Mouse (Mus musculus) CH12.LX (cell line): Measurements from ENCODE around the gene Stt3a. TPM values are rescaled to one million over a fixed set of nuclear protein-coding genes. Genes with fewer than 3 reads are reported as not detected.

Experiments used
- DNase-seq: peaks from one replicate; pipeline ENCODE4 v3.0.0-alpha.2; 2013; ENCODE audit errors: extremely low read depth
- H3K27ac ChIP-seq: 2 replicates; pipeline ENCODE4 v1.5.1; 2012; ENCODE audit warnings: low read depth, mild to moderate bottlenecking, control low read depth, moderate library complexity; ENCODE audit not compliant: insufficient read depth
- H3K27me3 ChIP-seq: replicated peaks from 2 replicates; pipeline ENCODE3; 2012; ENCODE audit warnings: inconsistent platforms
- H3K36me3 ChIP-seq, 2 experiments: replicated peaks in 1 of 2; 2 replicates each; pipeline versions ENCODE3 to v1.6.1; 2012; ENCODE audit warnings: inconsistent platforms in 1 of 2, low read length in 1 of 2, mild to moderate bottlenecking in 1 of 2, mixed read lengths in 1 of 2, moderate library complexity in 1 of 2; ENCODE audit not compliant: control insufficient read depth in 1 of 2, insufficient read depth in 1 of 2
- H3K4me1 ChIP-seq, 2 experiments: 2 replicates each; pipeline ENCODE4 v1.6.1; 2012; ENCODE audit warnings: inconsistent platforms in 1 of 2, moderate library complexity in 1 of 2; ENCODE audit not compliant: insufficient read depth in 2 of 2, control insufficient read depth in 1 of 2
- H3K4me2 ChIP-seq: 2 replicates; pipeline ENCODE4 v1.6.1; 2012; ENCODE audit warnings: low read depth, mild to moderate bottlenecking, control low read depth; ENCODE audit not compliant: poor library complexity, insufficient read depth, severe bottlenecking
- H3K4me3 ChIP-seq, 3 experiments: fragments of 150-350 bp in 1 of 3; sonication (generic) in 1 of 3; replicated peaks in 1 of 3; 2 replicates each; pipeline versions ENCODE3 to v1.5.1; 2011 to 2012; ENCODE audit warnings: low read depth in 2 of 3, low read length in 2 of 3, mild to moderate bottlenecking in 2 of 3, moderate library complexity in 2 of 3, control low read depth in 1 of 3, improper control_type of control experiment in 1 of 3, inconsistent platforms in 1 of 3, mixed read lengths in 1 of 3; ENCODE audit not compliant: poor library complexity in 1 of 3
- H3K79me2 ChIP-seq: replicated peaks from 2 replicates; pipeline ENCODE4 v1.6.1; 2012; ENCODE audit warnings: mild to moderate bottlenecking, moderate library complexity; ENCODE audit not compliant: control insufficient read depth, poor library complexity, insufficient read depth, severe bottlenecking; ENCODE audit errors: extremely low read depth
- H3K9ac ChIP-seq: 2 replicates; pipeline ENCODE4 v1.6.1; 2012; ENCODE audit warnings: low read depth, mild to moderate bottlenecking, control low read depth, moderate library complexity; ENCODE audit not compliant: insufficient read depth
- H3K9me3 ChIP-seq: replicated peaks from 2 replicates; pipeline ENCODE3; 2012; ENCODE audit warnings: low read length, inconsistent platforms, mixed read lengths
- CHD1 ChIP-seq: IDR thresholded peaks from 2 replicates; pipeline ENCODE4 v1.6.1; 2012; ENCODE audit warnings: low read depth, low read length, improper control_type of control experiment, inconsistent platforms
- CHD2 ChIP-seq: IDR thresholded peaks from 2 replicates; pipeline ENCODE4 v1.6.1; 2011; ENCODE audit warnings: low read length, improper control_type of control experiment
- E2F4 ChIP-seq: IDR thresholded peaks from 2 replicates; pipeline ENCODE4 v1.6.1; 2011; ENCODE audit warnings: low read depth, low read length, improper control_type of control experiment; ENCODE audit not compliant: insufficient replicate concordance
- EP300 ChIP-seq: IDR thresholded peaks from 2 replicates; pipeline ENCODE4 v1.6.1; 2011; ENCODE audit warnings: low read length, improper control_type of control experiment
- GABPA ChIP-seq: IDR thresholded peaks from 2 replicates; pipeline ENCODE4 v1.6.1; 2012; ENCODE audit warnings: low read depth, low read length, improper control_type of control experiment, inconsistent platforms; ENCODE audit not compliant: insufficient replicate concordance
- JUN ChIP-seq: IDR thresholded peaks from 2 replicates; pipeline ENCODE4 v1.6.1; 2011; ENCODE audit warnings: low read depth, mild to moderate bottlenecking, low read length, improper control_type of control experiment, moderate library complexity; ENCODE audit not compliant: insufficient read depth
- KAT2A ChIP-seq: IDR thresholded peaks from 2 replicates; pipeline ENCODE4 v1.6.1; 2012; ENCODE audit warnings: low read length, improper control_type of control experiment, inconsistent platforms; ENCODE audit not compliant: insufficient replicate concordance
- MAFK ChIP-seq: IDR thresholded peaks from 2 replicates; pipeline ENCODE4 v1.6.1; 2011; ENCODE audit warnings: low read length, improper control_type of control experiment; ENCODE audit not compliant: insufficient replicate concordance
- MAX ChIP-seq: IDR thresholded peaks from 2 replicates; pipeline ENCODE4 v1.6.1; 2011; ENCODE audit warnings: low read length, improper control_type of control experiment
- MAZ ChIP-seq: IDR thresholded peaks from 2 replicates; pipeline ENCODE4 v1.6.1; 2012; ENCODE audit warnings: low read depth, mild to moderate bottlenecking, inconsistent platforms, low read length, improper control_type of control experiment, moderate library complexity
- MEF2A ChIP-seq: IDR thresholded peaks from 2 replicates; pipeline ENCODE4 v1.6.1; 2014; ENCODE audit warnings: low read depth, mild to moderate bottlenecking, inconsistent platforms, low read length, improper control_type of control experiment, borderline replicate concordance
- MXI1 ChIP-seq: IDR thresholded peaks from 2 replicates; pipeline ENCODE4 v1.6.1; 2011; ENCODE audit warnings: mild to moderate bottlenecking, low read depth, low read length, improper control_type of control experiment
- MYC ChIP-seq: IDR thresholded peaks from 2 replicates; pipeline ENCODE4 v1.6.1; 2011; ENCODE audit warnings: low read depth, mild to moderate bottlenecking, improper control_type of control experiment, low read length
- NELFE ChIP-seq: IDR thresholded peaks from 2 replicates; pipeline ENCODE4 v1.6.1; 2011; ENCODE audit warnings: low read depth, low read length, improper control_type of control experiment
- POLR2A ChIP-seq: IDR thresholded peaks from 2 replicates; pipeline ENCODE4 v1.6.1; 2011; ENCODE audit warnings: low read depth, mild to moderate bottlenecking, improper control_type of control experiment, low read length
- RAD21 ChIP-seq: IDR thresholded peaks from 2 replicates; pipeline ENCODE4 v1.6.1; 2011; ENCODE audit warnings: low read depth, mild to moderate bottlenecking, low read length, improper control_type of control experiment, moderate library complexity
- RCOR1 ChIP-seq: conservative IDR thresholded peaks from 2 replicates; pipeline ENCODE4 v1.6.1; 2012; ENCODE audit warnings: low read depth, mild to moderate bottlenecking, inconsistent platforms, low read length, improper control_type of control experiment
- SMC3 ChIP-seq: IDR thresholded peaks from 2 replicates; pipeline ENCODE4 v1.6.1; 2011; ENCODE audit warnings: low read depth, low read length, improper control_type of control experiment
- TBP ChIP-seq: conservative IDR thresholded peaks from 2 replicates; pipeline ENCODE4 v1.6.1; 2011; ENCODE audit warnings: low read depth, low read length, improper control_type of control experiment
- TCF12 ChIP-seq: IDR thresholded peaks from 2 replicates; pipeline ENCODE4 v1.6.1; 2014; ENCODE audit warnings: low read depth, mild to moderate bottlenecking, inconsistent platforms, low read length, improper control_type of control experiment
- UBTF ChIP-seq: IDR thresholded peaks from 2 replicates; pipeline ENCODE4 v1.6.1; 2012; ENCODE audit warnings: low read depth, mild to moderate bottlenecking, inconsistent platforms, low read length, improper control_type of control experiment, moderate library complexity
- USF2 ChIP-seq: conservative IDR thresholded peaks from 2 replicates; pipeline ENCODE4 v1.6.1; 2011; ENCODE audit warnings: low read depth, low read length, improper control_type of control experiment
- ZKSCAN1 ChIP-seq: IDR thresholded peaks from 2 replicates; pipeline ENCODE4 v1.6.1; 2012; ENCODE audit warnings: low read depth, inconsistent platforms, low read length, improper control_type of control experiment, borderline replicate concordance
- ZMIZ1 ChIP-seq: IDR thresholded peaks from 2 replicates; pipeline ENCODE4 v1.6.1; 2012; ENCODE audit warnings: low read depth, mild to moderate bottlenecking, inconsistent platforms, low read length, improper control_type of control experiment
- dilution Hi-C: fragments of 300-500 bp; cut with MboI; formaldehyde crosslinking; loops from 2 replicates; pipeline ENCODE4 v1.14.3; 2020; ENCODE audit warnings: low sequenced_read_pairs; ENCODE audit not compliant: extremely low pct_unique_long_range_greater_than_20kb, extremely low pct_ligation_motif_present
- in situ Hi-C: fragments of 300-500 bp; cut with MboI; formaldehyde crosslinking; loops from 3 replicates; pipeline ENCODE4 v1.14.3; 2019; ENCODE audit warnings: low sequenced_read_pairs, low pct_ligation_motif_present, low pct_unique_long_range_greater_than_20kb, mixed read lengths
- polyA plus RNA-seq: library from polyadenylated mRNA; unstranded; fragments of >175 nt; gene quantifications from 2 replicates; pipeline ENCODE4 v1.2.1, GENCODE M21; 2012; ENCODE audit warnings: low read depth; ENCODE audit not compliant: insufficient read length
- total RNA-seq, 2 experiments: library from RNA; depleted of rRNA; stranded (reverse); fragments of 300-350 nt in 1 of 2; fragments of >200 nt in 1 of 2; gene quantifications; 2 replicates each; pipeline ENCODE4 v1.2.3; 2012 to 2014

The Stt3a gene
- total and polyA plus RNA-seq, 3 experiments, result 280 to 559 (median 395) TPM

- Histone ChIP-seq H3K4me3 (peak overlapping the region in 2 of 3 experiments; percentile 96 to 100), H3K27me3 (no peaks in the 10 kb centered on the region), H3K36me3 (peaks cover 4 to 9% of the 10 kb centered on the region in 2 experiments), H3K9me3 (no peaks in the 10 kb centered on the region), H3K4me2 (peak overlapping the region; percentile 77), H3K79me2 (peaks cover 30% of the 10 kb centered on the region), H3K4me1 (peaks cover 0 to 17% of the 10 kb centered on the region in 2 experiments; a peak in 2 of 4 replicates), H3K9ac (peak overlapping the region; percentile 97), H3K27ac (no peak overlapping the region)
- in situ Hi-C loops, result no loop called here
- TF ChIP-seq ZKSCAN1 (no peak), USF2 (no peak), JUN (no peak), MYC (no peak), GABPA (no peak), MXI1 (no peak), NELFE (no peak), MAFK (no peak), EP300 (no peak), TCF12 (no peak), CHD2 (no peak), RAD21 (no peak), MAZ (no peak), E2F4 (no peak), SMC3 (no peak), KAT2A (no peak), POLR2A (no peak), MAX (no peak), UBTF (no peak), MEF2A (no peak)
- peak; percentile 12 for DNase-seq
- dilution Hi-C loops, result no loop called here
Measured at GRCm38 (mm10) chr9:36769048-36769413, 1.6 kb upstream of the Stt3a start.

GRCm38 (mm10) chr9:36768156-36769047 lies 923 bp upstream of the Stt3a start:
- H3K9me3 ChIP-seq, result no peaks in the 10 kb centered on the region
- TF ChIP-seq RCOR1, result 0 out of 2 replicates have a peak, but pooled peaks have one; percentile 48
- TF ChIP-seq TBP, result 0 out of 2 replicates have a peak, but pooled peaks have one; percentile 23
- peak; percentile 4; the same call in 1 of the 2 replicates for TF ChIP-seq EP300
- TF ChIP-seq CHD1, result peak; percentile 82; the same call in 1 of the 2 replicates
- TF ChIP-seq JUN, result no peak
- TF ChIP-seq MAZ, result 0 out of 2 replicates have a peak, but pooled peaks have one; percentile 17
- no peak; the same call in 1 of the 2 replicates for TF ChIP-seq ZMIZ1
- peak overlapping the region; percentile 97 for H3K9ac ChIP-seq
- H3K27ac ChIP-seq, result peak overlapping the region; percentile 57
- peak overlapping the region; percentile 77 for H3K4me2 ChIP-seq
- in situ Hi-C loops, result no loop called here
- peaks cover 34% of the 10 kb centered on the region for H3K79me2 ChIP-seq
- peak; percentile 34 for DNase-seq
- peak overlapping the region; percentile 76 to 100 (median 96) for H3K4me3 ChIP-seq
- peaks cover 8 to 15% of the 10 kb centered on the region in 2 experiments for H3K36me3 ChIP-seq
- peaks cover 0 to 20% of the 10 kb centered on the region in 2 experiments; a peak in 2 of 4 replicates for H3K4me1 ChIP-seq
- dilution Hi-C loops, result no loop called here
- H3K27me3 ChIP-seq, result no peaks in the 10 kb centered on the region
